Mouse (Mus musculus): ENCODE data around the gene Mllt10. TPM values are rescaled to one million over a fixed set of nuclear protein-coding genes. Genes with fewer than 3 reads are reported as not detected.
A peak's percentile ranks its signal among the peaks of the same experiment; 100 is the strongest.

The Mllt10 gene
- polyA plus RNA-seq, 1 experiment: 27.4 TPM

GRCm38 (mm10) chr2:18041199-18041885, 13.7 kb upstream of the Mllt10 start:
- Histone ChIP-seq H3K4me1 (ENCODE audit: control insufficient read depth, insufficient read depth, insufficient read length) (no peaks in the 10 kb centered on the region), H3K4me3 (ENCODE audit: extremely low read depth, insufficient read depth, insufficient read length) (no peak overlapping the region), H3K36me3 (ENCODE audit: control insufficient read depth, insufficient read depth, low read length) (no peaks in the 10 kb centered on the region), H3K27me3 (ENCODE audit: control insufficient read depth, insufficient read depth, low read length) (peaks cover 6% of the 10 kb centered on the region), H3K27ac (ENCODE audit: insufficient read depth, low read length) (no peak overlapping the region)
- no peak for DNase-seq (ENCODE audit: low read depth in 1 of 2, low spot score in 2 of 2)
- 90% methylated on average over 14 of the region's 14 CpGs for WGBS
- TF ChIP-seq CTCF (IDR thresholded peaks at IDR 0.05; ENCODE audit: extremely low read depth, insufficient read depth, insufficient read length, insufficient replicate concordance): no peak
- no peak for TF ChIP-seq POLR2A (IDR thresholded peaks at IDR 0.05; ENCODE audit: low read depth, low read length)

- Histone ChIP-seq H3K36me3 (ENCODE audit: control insufficient read depth, insufficient read depth, low read length) (no peaks in the 10 kb centered on the region), H3K4me1 (ENCODE audit: control insufficient read depth, insufficient read depth, insufficient read length) (peaks cover 9% of the 10 kb centered on the region; the same call in 1 of the 2 replicates), H3K27me3 (ENCODE audit: control insufficient read depth, insufficient read depth, low read length) (peaks cover 21% of the 10 kb centered on the region), H3K4me3 (ENCODE audit: extremely low read depth, insufficient read depth, insufficient read length) (no peak overlapping the region), H3K27ac (ENCODE audit: insufficient read depth, low read length) (no peak overlapping the region)
- no peak for DNase-seq (ENCODE audit: low read depth in 1 of 2, low spot score in 2 of 2)
- 88% methylated on average over 7 of the region's 7 CpGs for WGBS
- TF ChIP-seq CTCF (IDR thresholded peaks at IDR 0.05; ENCODE audit: extremely low read depth, insufficient read depth, insufficient read length, insufficient replicate concordance) (no peak), POLR2A (IDR thresholded peaks at IDR 0.05; ENCODE audit: low read depth, low read length) (no peak)
These were observed 9.8 kb upstream of the Mllt10 start for GRCm38 (mm10) chr2:18045143-18045780.

- Histone ChIP-seq H3K4me3 (ENCODE audit: extremely low read depth, insufficient read depth, insufficient read length) (no peak overlapping the region), H3K4me1 (ENCODE audit: control insufficient read depth, insufficient read depth, insufficient read length) (peaks cover 9% of the 10 kb centered on the region; the same call in 1 of the 2 replicates), H3K27me3 (ENCODE audit: control insufficient read depth, insufficient read depth, low read length) (peaks cover 21% of the 10 kb centered on the region), H3K36me3 (ENCODE audit: control insufficient read depth, insufficient read depth, low read length) (no peaks in the 10 kb centered on the region), H3K27ac (ENCODE audit: insufficient read depth, low read length) (no peak overlapping the region)
- TF ChIP-seq CTCF (IDR thresholded peaks at IDR 0.05; ENCODE audit: extremely low read depth, insufficient read depth, insufficient read length, insufficient replicate concordance) (no peak), POLR2A (IDR thresholded peaks at IDR 0.05; ENCODE audit: low read depth, low read length) (no peak)
- no peak for DNase-seq (ENCODE audit: low read depth in 1 of 2, low spot score in 2 of 2)
- WGBS: 89% methylated on average over 6 of the region's 6 CpGs
These were observed 9.3 kb upstream of the Mllt10 start for GRCm38 (mm10) chr2:18045781-18046181.

- 47% methylated on average over 4 of the region's 4 CpGs for WGBS
- no peak overlapping the region for H3K27ac ChIP-seq (ENCODE audit: insufficient read depth, low read length)
- DNase-seq (ENCODE audit: low read depth in 1 of 2, low spot score in 2 of 2): no peak
- no peaks in the 10 kb centered on the region for H3K36me3 ChIP-seq (ENCODE audit: control insufficient read depth, insufficient read depth, low read length)
- TF ChIP-seq CTCF (IDR thresholded peaks at IDR 0.05; ENCODE audit: extremely low read depth, insufficient read depth, insufficient read length, insufficient replicate concordance) (no peak), POLR2A (IDR thresholded peaks at IDR 0.05; ENCODE audit: low read depth, low read length) (no peak)
- no peak overlapping the region for H3K4me3 ChIP-seq (ENCODE audit: extremely low read depth, insufficient read depth, insufficient read length)
- H3K27me3 ChIP-seq (ENCODE audit: control insufficient read depth, insufficient read depth, low read length): peaks cover 21% of the 10 kb centered on the region
- peaks cover 9% of the 10 kb centered on the region; the same call in 1 of the 2 replicates for H3K4me1 ChIP-seq (ENCODE audit: control insufficient read depth, insufficient read depth, insufficient read length)
These were observed 8.9 kb upstream of the Mllt10 start for GRCm38 (mm10) chr2:18046186-18046585.

- peaks cover 9% of the 10 kb centered on the region; the same call in 1 of the 2 replicates for H3K4me1 ChIP-seq (ENCODE audit: control insufficient read depth, insufficient read depth, insufficient read length)
- DNase-seq (ENCODE audit: low read depth in 1 of 2, low spot score in 2 of 2): peak in 1 of 2 experiments; percentile 36
- peak overlapping the region; percentile 3 for H3K27ac ChIP-seq (ENCODE audit: insufficient read depth, low read length)
- H3K36me3 ChIP-seq (ENCODE audit: control insufficient read depth, insufficient read depth, low read length): no peaks in the 10 kb centered on the region
- H3K27me3 ChIP-seq (ENCODE audit: control insufficient read depth, insufficient read depth, low read length): peaks cover 21% of the 10 kb centered on the region
- no peak for TF ChIP-seq CTCF (IDR thresholded peaks at IDR 0.05; ENCODE audit: extremely low read depth, insufficient read depth, insufficient read length, insufficient replicate concordance)
- TF ChIP-seq POLR2A (IDR thresholded peaks at IDR 0.05; ENCODE audit: low read depth, low read length): no peak
- WGBS: 1% methylated on average over 64 of the region's 64 CpGs
- H3K4me3 ChIP-seq (ENCODE audit: extremely low read depth, insufficient read depth, insufficient read length): peak overlapping the region; percentile 57
These were observed 8.0 kb upstream of the Mllt10 start for GRCm38 (mm10) chr2:18046758-18047645.

- Histone ChIP-seq H3K27me3 (ENCODE audit: control insufficient read depth, insufficient read depth, low read length) (peaks cover 21% of the 10 kb centered on the region), H3K4me1 (ENCODE audit: control insufficient read depth, insufficient read depth, insufficient read length) (peaks cover 9% of the 10 kb centered on the region; the same call in 1 of the 2 replicates), H3K4me3 (ENCODE audit: extremely low read depth, insufficient read depth, insufficient read length) (peak overlapping the region; percentile 57), H3K27ac (ENCODE audit: insufficient read depth, low read length) (peak overlapping the region; percentile 3), H3K36me3 (ENCODE audit: control insufficient read depth, insufficient read depth, low read length) (no peaks in the 10 kb centered on the region)
- peak in 1 of 2 experiments; percentile 51 for DNase-seq (ENCODE audit: low read depth in 1 of 2, low spot score in 2 of 2)
- no peak for TF ChIP-seq CTCF (IDR thresholded peaks at IDR 0.05; ENCODE audit: extremely low read depth, insufficient read depth, insufficient read length, insufficient replicate concordance)
- TF ChIP-seq POLR2A (IDR thresholded peaks at IDR 0.05; ENCODE audit: low read depth, low read length): no peak
- under 1% methylated on average over 70 of the region's 70 CpGs for WGBS
These were observed 7.2 kb upstream of the Mllt10 start for GRCm38 (mm10) chr2:18047646-18048452.
